ENCODE assay signal across 14 mouse cellular contexts in genomic region chr10:67931328-67931727, GRCm38 (mm10). TPM values are rescaled to one million over a fixed set of nuclear protein-coding genes. Genes with fewer than 3 reads are reported as not detected.
"Had no signal": no experiment of that assay in that cellular context is flagged by ENCODE, and none has a peak within 500 bp of the region (broad histone marks: within the 10 kb centered on the region; RNA-seq: fewer than 3 reads in every experiment).

No protein-coding gene starts in this region.

- H3K9ac ChIP-seq: limb, embryonic 13.5 days; liver, embryonic 14.5 days; midbrain, embryonic 13.5 days had no signal

- H3K27ac ChIP-seq: limb, embryonic 13.5 days; liver, embryonic 14.5 days; midbrain, embryonic 13.5 days had no signal

- H3K4me2 ChIP-seq: limb, embryonic 13.5 days; midbrain, embryonic 13.5 days had no signal

- H3K36me3 ChIP-seq: limb, embryonic 13.5 days; midbrain, embryonic 13.5 days had no signal

- H3K27me3 ChIP-seq: limb, embryonic 13.5 days; midbrain, embryonic 13.5 days had no signal

- H3K9me3 ChIP-seq: limb, embryonic 13.5 days; midbrain, embryonic 13.5 days had no signal

- H3K4me3 ChIP-seq: limb, embryonic 13.5 days; midbrain, embryonic 13.5 days had no signal

- DNase-seq: kidney, adult 9 months; kidney, postnatal 14 days; layer of hippocampus, adult 9-11 months; layer of hippocampus, postnatal 36 days; left cerebral cortex, postnatal 4 days; lung, adult 2 months; right cerebral cortex, postnatal 14 days; thymus, postnatal 4 days had no signal

- H3K4me1 ChIP-seq: limb, embryonic 13.5 days; midbrain, embryonic 13.5 days had no signal

- ATAC-seq: midbrain, embryonic 13.5 days had no signal

RNA-seq across cellular contexts. Expression of gene Zfp365, which starts 18.9 kb away (rescaled TPM):
- total RNA-seq: liver, adult 2 months; megakaryocyte progenitor cell, adult 5-6 weeks had no signal
- polyA plus RNA-seq: liver, adult 2 months had no signal

RNA-seq across cellular contexts. Expression of gene Rtkn2, which starts 48.0 kb away (rescaled TPM):
- polyA plus RNA-seq: large intestine, adult 2 months; liver, adult 2 months had no signal
